Mouse (Mus musculus) layer of hippocampus, adult 18-20 months (tissue): ENCODE data around the gene C1qtnf1. TPM values are rescaled to one million over a fixed set of nuclear protein-coding genes. Genes with fewer than 3 reads are reported as not detected.

Source experiments
- DNase-seq, 2 experiments: peaks; one replicate each; pipeline ENCODE4 v3.0.0; 2022; ENCODE audit warnings: low spot score in 2 of 2
- total RNA-seq, 2 experiments: library from RNA; stranded (reverse); gene quantifications; 2 replicates each; pipeline ENCODE4 v1.2.3; 2021

C1qtnf1 gene
- total RNA-seq, 2 experiments from 2014 or later, result 2.0 to 2.9 TPM

DNA sequence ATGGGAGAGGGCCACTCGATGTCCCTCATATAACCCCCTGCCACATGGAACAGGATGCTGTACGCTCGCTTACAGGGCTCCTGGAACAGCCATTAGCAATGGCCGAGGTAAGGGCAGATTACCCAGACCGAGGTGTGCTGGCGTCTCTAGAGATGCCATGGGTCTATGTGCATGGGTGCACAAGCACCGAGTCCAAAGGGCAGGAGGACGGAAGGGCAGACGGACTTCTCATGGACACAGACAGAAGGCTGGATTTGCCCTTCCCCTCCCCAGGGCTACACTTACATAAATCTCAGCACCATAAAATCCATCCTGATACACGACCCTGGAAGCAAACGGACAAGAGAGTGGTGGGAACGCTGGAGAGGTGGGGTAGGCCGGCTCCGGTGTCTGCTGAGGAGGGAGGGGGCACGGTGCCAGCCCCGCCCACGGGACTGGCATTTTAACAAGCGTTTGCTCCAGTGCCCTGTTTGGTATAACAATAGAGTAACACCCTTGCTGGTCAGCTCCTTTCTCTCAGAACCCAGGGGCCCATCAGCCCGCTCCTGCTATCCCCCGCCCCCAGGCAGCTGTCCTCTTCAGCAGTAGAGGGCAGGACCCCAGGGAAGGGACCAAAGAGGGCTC, 68.2 kb downstream of the C1qtnf1 start:
- DNase-seq, result peak in 1 of 2 experiments; percentile 68

Other genes with a start within 250 kb of the C1qtnf1 start
- gene Cyth1, start 179.6 kb upstream of the C1qtnf1 start, total RNA-seq, result 10 to 100 TPM; 88.0 to 91.7 TPM
- 10 to 100 TPM; 25.7 to 28.3 TPM for gene Usp36, start 138.0 kb upstream of the C1qtnf1 start, total RNA-seq
- gene Cep295nl, start 85.7 kb upstream of the C1qtnf1 start, total RNA-seq, result 1 to 10 TPM in 1 of 2 experiments, under 1 TPM in 1; 0.61 to 1.2 TPM
- gene Timp2, start 72.5 kb upstream of the C1qtnf1 start, total RNA-seq, result 100 to 1,000 TPM; 201 to 256 TPM
- gene Lgals3bp, start 26.1 kb upstream of the C1qtnf1 start, total RNA-seq, result 10 to 100 TPM; 18.3 to 18.8 TPM
- 10 to 100 TPM; 41.4 to 44.8 TPM for gene Cant1, start 9.1 kb upstream of the C1qtnf1 start, total RNA-seq
- 10 to 100 TPM; 11.8 to 16.2 TPM for gene Engase, start 48.6 kb downstream of the C1qtnf1 start, total RNA-seq